Mouse (Mus musculus): ENCODE data around the gene Ddx28.

DNA sequence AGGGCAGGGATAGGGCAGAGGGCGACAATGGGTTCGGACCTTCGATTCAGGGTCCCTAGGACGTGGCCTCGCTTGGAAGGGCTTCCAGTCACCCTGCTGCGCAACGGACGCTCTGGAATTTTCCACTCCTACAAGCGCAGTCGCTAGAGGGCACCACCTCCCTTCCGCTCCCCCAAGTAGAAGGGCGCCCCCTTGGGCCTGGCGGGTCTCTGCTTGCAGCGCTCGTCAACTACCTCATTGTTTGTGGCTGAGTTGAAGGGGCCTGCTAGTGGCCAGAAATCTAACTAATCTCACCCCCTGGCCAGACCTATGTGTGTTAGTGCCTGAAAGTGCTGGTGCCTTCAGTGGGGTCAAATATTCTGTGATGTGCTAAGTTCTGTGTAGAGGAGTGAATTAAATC is 32.4 kb downstream of the Ddx28 start, which contains the start of gene Dpep3:
- no peak for TF ChIP-seq CTCF (IDR thresholded peaks at IDR 0.05; ENCODE audit: low read depth, low read length)
- TF ChIP-seq TAL1 (conservative IDR thresholded peaks at IDR 0.05; ENCODE audit: low read depth, low read length), result no peak
- TF ChIP-seq GATA1 (IDR thresholded peaks at IDR 0.05; ENCODE audit: borderline replicate concordance, low read length), result no peak
- TF ChIP-seq GATA2 (IDR thresholded peaks at IDR 0.05; ENCODE audit: borderline replicate concordance, low read depth, low read length), result no peak

Data from G1E (cell line).